Mouse (Mus musculus) liver, adult 2 months (tissue): ENCODE results near the gene Kcnmb2. TPM values are rescaled to one million over a fixed set of nuclear protein-coding genes. Genes with fewer than 3 reads are reported as not detected.

Experiments
- DNase-seq: peaks from one replicate; pipeline ENCODE4 v3.0.0-alpha.2; 2011; ENCODE audit warnings: low read depth, low spot score; ENCODE audit errors: extremely low read depth
- H3K27ac ChIP-seq: fragments of 200-500 bp; replicated peaks from 2 replicates; pipeline ENCODE4 v1.5.1; 2012; ENCODE audit warnings: low read depth, mild to moderate bottlenecking, control low read depth, inconsistent platforms, low read length; ENCODE audit not compliant: insufficient read depth
- H3K27me3 ChIP-seq: fragments of 200-500 bp; 2 replicates; pipeline ENCODE4 v1.6.1; 2012; ENCODE audit warnings: mild to moderate bottlenecking, moderate library complexity, low read length, inconsistent platforms; ENCODE audit not compliant: control insufficient read depth, insufficient read depth
- H3K36me3 ChIP-seq: fragments of 200-500 bp; 2 replicates; pipeline ENCODE4 v1.6.1; 2012; ENCODE audit warnings: low read length, inconsistent platforms; ENCODE audit not compliant: control insufficient read depth, insufficient read depth
- H3K4me1 ChIP-seq: fragments of 200-500 bp; 2 replicates; pipeline ENCODE4 v1.6.1; 2011; ENCODE audit warnings: low read length; ENCODE audit not compliant: control insufficient read depth, insufficient read depth
- H3K4me3 ChIP-seq: fragments of 200-500 bp; 2 replicates; pipeline ENCODE4 v1.5.1; 2011; ENCODE audit warnings: low read depth, mild to moderate bottlenecking, control low read depth, low read length, moderate library complexity; ENCODE audit not compliant: insufficient read depth
- H3K79me2 ChIP-seq: fragments of 200-500 bp; 2 replicates; pipeline ENCODE4 v1.6.1; 2012; ENCODE audit warnings: inconsistent platforms, mild to moderate bottlenecking, low read length, moderate library complexity; ENCODE audit not compliant: control insufficient read depth, insufficient read depth
- H3K9ac ChIP-seq: fragments of 200-500 bp; 2 replicates; pipeline ENCODE4 v1.6.1; 2012; ENCODE audit warnings: low read depth, mild to moderate bottlenecking, control low read depth, inconsistent platforms, low read length
- CTCF ChIP-seq: fragments of 200-500 bp; IDR thresholded peaks from 2 replicates; pipeline ENCODE4 v1.5.1; 2011; ENCODE audit warnings: low read depth, low read length, control low read depth
- POLR2A ChIP-seq: fragments of 200-500 bp; IDR thresholded peaks from 2 replicates; pipeline ENCODE4 v1.6.1; 2011; ENCODE audit warnings: low read length, control low read depth; ENCODE audit not compliant: insufficient read depth; ENCODE audit errors: extremely low read depth
- WGBS: fragments of 180-500 bp; shearing (Covaris S2); methylation state at CpG from one replicate; pipeline ENCODE4 v1.1.7; 2018; 5-methylcytosine and 5-hydroxymethylcytosine counted together
- polyA plus RNA-seq: library from polyadenylated mRNA; depleted of rRNA; stranded (reverse); fragments of >200 nt; gene quantifications from 2 replicates; pipeline ENCODE4 v1.2.3, GENCODE M21; 2012
- total RNA-seq: library from RNA; depleted of rRNA; stranded (reverse); fragments of >200 nt; gene quantifications from 2 replicates; pipeline ENCODE4 v1.2.3, GENCODE M21; 2014

The Kcnmb2 gene
- total and polyA plus RNA-seq, 2 experiments = 0.05 TPM; not detected in 1

DNA sequence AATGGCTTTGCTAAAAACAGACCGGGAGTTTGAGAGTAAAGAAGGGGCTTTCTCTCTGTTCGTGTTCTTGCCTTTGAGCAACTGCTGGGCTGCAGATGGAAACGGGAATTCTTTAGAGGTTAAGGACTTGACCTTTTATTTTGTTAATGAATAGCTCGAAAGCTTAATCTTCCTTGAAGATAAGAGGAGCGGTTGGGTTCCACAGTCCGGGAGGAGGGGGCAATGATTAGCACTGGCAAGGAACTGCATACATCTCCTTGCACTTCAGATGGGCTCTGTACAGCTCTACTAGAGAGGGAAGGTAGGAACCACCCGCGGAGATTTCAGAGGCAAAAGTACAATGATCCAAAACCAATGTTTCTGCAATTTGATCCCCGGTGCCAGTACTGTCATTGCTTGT is 1.2 kb downstream of the Kcnmb2 start:
- Histone ChIP-seq H3K4me3 (no peak overlapping the region), H3K36me3 (no peaks in the 10 kb centered on the region), H3K27me3 (peaks cover 9% of the 10 kb centered on the region; the same call in 1 of the 2 replicates), H3K79me2 (no peaks in the 10 kb centered on the region), H3K4me1 (peaks cover 3% of the 10 kb centered on the region; the same call in 1 of the 2 replicates), H3K9ac (no peak overlapping the region), H3K27ac (no peak overlapping the region)
- 2% methylated on average over 9 of the region's 9 CpGs for WGBS
- no peak for TF ChIP-seq POLR2A
- DNase-seq = no peak

DNA sequence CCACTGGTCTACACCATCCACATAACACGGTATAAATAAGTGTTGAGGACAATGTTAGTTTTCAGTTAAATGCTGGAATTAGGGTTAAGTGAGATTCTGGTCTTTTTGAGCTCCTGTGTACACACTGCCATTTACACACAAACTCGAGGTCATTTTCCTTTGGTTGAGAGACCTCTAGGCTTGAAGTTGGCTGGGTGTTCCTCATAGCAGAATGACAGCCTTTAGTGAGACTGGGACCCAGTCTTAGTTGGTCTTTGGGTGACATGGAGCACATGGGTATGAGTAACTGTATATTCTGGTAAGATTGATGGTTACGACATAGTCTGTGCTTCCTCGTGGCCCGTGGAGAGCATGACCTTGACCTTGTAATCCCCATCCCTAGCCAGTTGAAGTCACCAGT is 1.8 kb downstream of the Kcnmb2 start:
- H3K79me2 ChIP-seq = no peaks in the 10 kb centered on the region
- TF ChIP-seq POLR2A (no peak), CTCF (no peak)
- H3K4me1 ChIP-seq = peaks cover 3% of the 10 kb centered on the region; the same call in 1 of the 2 replicates
- no peak for DNase-seq
- no peak overlapping the region for H3K27ac ChIP-seq
- WGBS = 25% methylated on average over 5 of the region's 5 CpGs
- no peak overlapping the region for H3K9ac ChIP-seq
- H3K27me3 ChIP-seq = peaks cover 9% of the 10 kb centered on the region; the same call in 1 of the 2 replicates
- no peak overlapping the region for H3K4me3 ChIP-seq
- no peaks in the 10 kb centered on the region for H3K36me3 ChIP-seq

DNA sequence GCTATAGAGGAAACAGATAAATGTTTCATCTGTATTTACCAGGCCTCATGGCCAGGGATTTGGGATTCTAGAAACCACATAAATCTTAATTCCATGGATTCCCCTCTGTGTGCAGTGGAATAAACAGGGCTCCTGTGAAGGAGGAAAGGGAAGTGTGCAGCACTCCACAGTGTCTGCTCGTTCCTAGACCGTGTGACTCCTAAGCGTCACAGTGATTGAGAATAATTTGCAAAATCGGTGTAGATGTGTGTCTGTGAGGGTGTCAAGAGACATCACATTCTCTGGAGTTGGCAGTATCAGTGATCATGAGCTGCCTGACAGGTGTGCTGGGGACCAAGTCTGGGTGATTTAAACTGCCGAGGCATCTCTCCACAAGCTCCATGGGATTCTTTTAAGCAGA is 8.9 kb downstream of the Kcnmb2 start:
- 67% methylated on average over 5 of the region's 5 CpGs for WGBS
- TF ChIP-seq POLR2A = no peak
- TF ChIP-seq CTCF = no peak
- no peak for DNase-seq
- no peaks in the 10 kb centered on the region for H3K27me3 ChIP-seq
- H3K4me3 ChIP-seq = no peak overlapping the region
- H3K4me1 ChIP-seq = no peaks in the 10 kb centered on the region
- H3K9ac ChIP-seq = no peak overlapping the region
- no peak overlapping the region for H3K27ac ChIP-seq
- H3K36me3 ChIP-seq = no peaks in the 10 kb centered on the region
- H3K79me2 ChIP-seq = no peaks in the 10 kb centered on the region

DNA sequence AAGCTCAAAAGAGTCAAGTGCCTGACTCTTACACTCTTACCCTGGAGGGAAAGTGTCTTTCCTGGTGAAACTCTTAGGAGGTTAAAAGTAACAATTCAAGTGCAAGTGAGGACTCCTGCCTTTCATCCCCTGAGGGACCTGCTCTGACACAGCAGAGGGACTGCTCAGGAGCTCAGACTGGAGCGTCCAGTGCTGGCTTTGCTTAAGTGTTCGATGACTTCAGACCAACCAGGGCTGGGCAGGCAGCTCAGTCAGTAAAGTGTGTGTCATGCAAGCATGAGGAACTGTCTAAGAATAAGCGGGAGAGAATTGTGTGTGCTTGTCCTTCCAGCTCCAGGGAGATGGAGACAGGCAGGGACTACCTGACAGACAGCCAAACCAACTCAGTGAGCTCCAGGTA is 9.4 kb downstream of the Kcnmb2 start:
- Histone ChIP-seq H3K79me2 (no peaks in the 10 kb centered on the region), H3K27me3 (no peaks in the 10 kb centered on the region), H3K4me3 (no peak overlapping the region), H3K36me3 (no peaks in the 10 kb centered on the region), H3K4me1 (no peaks in the 10 kb centered on the region), H3K9ac (no peak overlapping the region), H3K27ac (no peak overlapping the region)
- no peak for DNase-seq
- TF ChIP-seq CTCF (no peak), POLR2A (no peak)
- 46% methylated on average over 3 of the region's 3 CpGs for WGBS

DNA sequence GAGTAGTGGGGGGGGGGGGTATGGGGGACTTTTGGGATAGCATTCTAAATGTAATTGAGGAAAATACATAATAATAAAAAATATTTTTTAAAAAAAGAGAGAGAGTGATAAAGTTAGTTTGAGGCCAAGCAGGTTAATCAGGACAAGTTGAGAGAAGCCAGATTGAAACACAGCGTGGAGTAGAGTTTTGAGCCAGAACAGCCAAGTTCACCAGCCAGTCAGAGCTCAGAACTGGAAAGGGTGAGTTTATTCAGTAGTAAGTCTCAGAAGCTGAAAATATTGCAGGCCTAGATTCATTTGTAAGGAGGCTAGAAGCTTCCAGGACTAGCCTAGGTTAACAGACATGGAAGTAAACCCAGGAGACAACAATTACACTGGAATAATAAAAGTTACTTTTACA is 26.2 kb downstream of the Kcnmb2 start:
- Histone ChIP-seq H3K36me3 (no peaks in the 10 kb centered on the region), H3K4me1 (no peaks in the 10 kb centered on the region), H3K27ac (no peak overlapping the region), H3K79me2 (no peaks in the 10 kb centered on the region), H3K4me3 (no peak overlapping the region), H3K9ac (no peak overlapping the region), H3K27me3 (no peaks in the 10 kb centered on the region)
- WGBS = 88% methylated on average over 1 of the region's 1 CpGs
- TF ChIP-seq POLR2A = no peak
- no peak for DNase-seq

DNA sequence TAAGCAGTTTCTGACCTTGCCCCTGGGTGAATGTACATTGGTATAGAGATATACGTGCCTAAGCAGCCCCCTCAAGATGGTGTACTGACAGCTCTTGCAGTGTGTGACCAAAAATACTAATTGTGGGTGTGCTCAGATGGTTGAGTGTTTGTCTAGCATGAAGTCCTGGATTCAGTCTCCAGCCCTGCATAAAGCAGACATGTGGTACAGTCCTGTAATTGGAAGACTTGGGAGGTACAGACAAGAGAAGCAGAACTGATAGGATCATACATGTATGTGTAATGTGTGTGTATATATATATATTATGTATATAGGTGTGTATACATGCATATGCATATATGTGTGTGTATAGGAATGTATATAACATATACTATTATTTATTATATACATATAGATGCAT is 32.4 kb downstream of the Kcnmb2 start:
- Histone ChIP-seq H3K36me3 (no peaks in the 10 kb centered on the region), H3K4me3 (no peak overlapping the region)
- WGBS = 34% methylated on average over 1 of the region's 1 CpGs

More for the DNA sequence above, 32.4 kb downstream of the Kcnmb2 start:
- no peak overlapping the region for H3K27ac ChIP-seq
- no peak for TF ChIP-seq CTCF
- no peaks in the 10 kb centered on the region for H3K79me2 ChIP-seq
- no peak for DNase-seq
- no peaks in the 10 kb centered on the region for H3K27me3 ChIP-seq
- no peak overlapping the region for H3K9ac ChIP-seq
- no peaks in the 10 kb centered on the region for H3K4me1 ChIP-seq
